ENCODE assay signal across 9 mouse cellular contexts in the genomic region with DNA sequence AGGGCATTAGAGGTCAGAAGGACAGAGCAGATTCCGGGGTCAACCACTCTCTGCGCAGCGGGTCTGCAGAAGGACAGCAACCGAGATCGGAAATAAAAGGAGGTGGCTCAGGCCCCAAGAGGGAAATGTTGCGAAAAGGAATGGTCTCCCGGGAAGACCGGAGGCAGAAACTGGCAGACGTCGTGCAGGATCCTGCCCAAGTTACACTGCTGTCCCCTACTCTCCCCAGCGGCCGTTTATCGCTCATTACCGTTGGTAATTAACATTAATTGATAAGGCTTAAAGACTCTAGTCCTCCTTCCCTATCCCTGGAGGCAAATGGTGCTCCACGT. TPM values are rescaled to one million over a fixed set of nuclear protein-coding genes. Genes with fewer than 3 reads are reported as not detected.
DNase-seq lines count a peak whose midpoint lies in the region; ATAC-seq and TF ChIP-seq lines count a peak whose summit lies in the region.
"Had no signal": no experiment of that assay in that cellular context is flagged by ENCODE, and none has a peak within 500 bp of the region (broad histone marks: within the 10 kb centered on the region; RNA-seq: fewer than 3 reads in every experiment).

No protein-coding gene starts in this region.

- peak overlapping the region; percentile 66 for H3K27ac ChIP-seq in lung, embryonic 16.5 days (ENCODE audit: low read length)
- peak overlapping the region; percentile 72 for H3K27ac ChIP-seq in forebrain, postnatal 0 days (ENCODE audit: low read depth, low read length)

- no peaks in the 10 kb centered on the region for H3K9me3 ChIP-seq in lung, embryonic 16.5 days (ENCODE audit: control insufficient read depth, low read length)
- H3K9me3 ChIP-seq in forebrain, postnatal 0 days (ENCODE audit: low read length) = no peaks in the 10 kb centered on the region

- ATAC-seq in lung, embryonic 16.5 days (ENCODE audit: low read depth) = no peak
- no peak for ATAC-seq in forebrain, postnatal 0 days

- peak; percentile 27 for DNase-seq in embryo, embryonic 10.5 days (ENCODE audit: low spot score)
- no peak for DNase-seq in embryo, embryonic 9.5 days (ENCODE audit: extremely low spot score)
- DNase-seq in lung, postnatal 36 days = no peak
- DNase-seq in forebrain, postnatal 0 days = no peak
- DNase-seq in lung, postnatal 14 days = peak; percentile 7
- no peak for DNase-seq in B cell, adult 2 months
- DNase-seq in spleen, postnatal 36 days (ENCODE audit: low spot score in 2 of 2) = no peak

- peak overlapping the region; percentile 87 for H3K9ac ChIP-seq in lung, embryonic 16.5 days (ENCODE audit: low read length)
- H3K9ac ChIP-seq in forebrain, postnatal 0 days = peak overlapping the region; percentile 72

- WGBS in lung, embryonic 16.5 days = under 1% methylated on average over 15 of the region's 15 CpGs
- 2% methylated on average over 15 of the region's 15 CpGs for WGBS in forebrain, postnatal 0 days

- peaks cover 15% of the 10 kb centered on the region for H3K36me3 ChIP-seq in lung, embryonic 16.5 days (ENCODE audit: control insufficient read depth, insufficient read depth, low read length)
- peaks cover 8% of the 10 kb centered on the region for H3K36me3 ChIP-seq in forebrain, postnatal 0 days (ENCODE audit: insufficient read depth)

- H3K4me3 ChIP-seq in lung, embryonic 16.5 days (ENCODE audit: low read length) = peak overlapping the region; percentile 74
- peak overlapping the region; percentile 60 for H3K4me3 ChIP-seq in forebrain, postnatal 0 days (ENCODE audit: low read depth, low read length)

- peak overlapping the region; percentile 86 for H3K4me2 ChIP-seq in lung, embryonic 16.5 days (ENCODE audit: low read depth, low read length)
- H3K4me2 ChIP-seq in forebrain, postnatal 0 days (ENCODE audit: low read depth) = peak overlapping the region; percentile 64

- H3K27me3 ChIP-seq in lung, embryonic 16.5 days (ENCODE audit: control insufficient read depth, insufficient read depth, low read depth, low read length) = no peaks in the 10 kb centered on the region
- no peaks in the 10 kb centered on the region for H3K27me3 ChIP-seq in forebrain, postnatal 0 days (ENCODE audit: insufficient read depth, low read length)

- H3K4me1 ChIP-seq in lung, embryonic 16.5 days (replicated peaks; ENCODE audit: control insufficient read depth, insufficient read depth, low read length) = peaks cover 13% of the 10 kb centered on the region
- H3K4me1 ChIP-seq in forebrain, postnatal 0 days (ENCODE audit: insufficient read depth) = peaks cover 10% of the 10 kb centered on the region

- no peak for TF ChIP-seq CTCF in forebrain, postnatal 0 days (IDR thresholded peaks at IDR 0.05; ENCODE audit: low read depth)

RNA-seq across cellular contexts. Expression of a gene that starts 0.3 kb away (rescaled TPM):
- polyA plus RNA-seq in lung, embryonic 16.5 days (2015; fragmentation: Nextera tagmentation; extraction: Ambion mirVana) = 464 and 478 TPM in 2 replicates
- total RNA-seq in forebrain, postnatal 0 days (2014; rRNA removed) = 348 and 355 TPM in 2 replicates
- polyA plus RNA-seq in forebrain, postnatal 0 days (2015; fragmentation: Nextera tagmentation; extraction: Ambion mirVana) = 925 and 1,026 TPM in 2 replicates

RNA-seq across cellular contexts. Expression of a gene that starts 10.0 kb away (rescaled TPM):
- 36.7 and 38.4 TPM in 2 replicates for polyA plus RNA-seq in lung, embryonic 16.5 days (2015; fragmentation: Nextera tagmentation; extraction: Ambion mirVana)
- 54.9 and 56.2 TPM in 2 replicates for total RNA-seq in forebrain, postnatal 0 days (2014; rRNA removed)
- polyA plus RNA-seq in forebrain, postnatal 0 days (2015; fragmentation: Nextera tagmentation; extraction: Ambion mirVana) = 29.4 and 35.4 TPM in 2 replicates

RNA-seq across cellular contexts. Expression of a gene that starts 36.6 kb away (rescaled TPM):
- 0.41 and 1.3 TPM in 2 replicates for polyA plus RNA-seq in lung, embryonic 16.5 days (2015; fragmentation: Nextera tagmentation; extraction: Ambion mirVana)
- not detected in 2 replicates for total RNA-seq in forebrain, postnatal 0 days (2014; rRNA removed)
- 0.10 TPM in 1 of 2 replicates, not detected in the other for polyA plus RNA-seq in forebrain, postnatal 0 days (2015; fragmentation: Nextera tagmentation; extraction: Ambion mirVana)
- polyA plus RNA-seq: gonadal fat pad, adult 2 months had no signal

RNA-seq across cellular contexts. Expression of a gene that starts 40.5 kb away (rescaled TPM):
- polyA plus RNA-seq in lung, embryonic 16.5 days (2015; fragmentation: Nextera tagmentation; extraction: Ambion mirVana) = 84.3 and 92.0 TPM in 2 replicates
- total RNA-seq in forebrain, postnatal 0 days (2014; rRNA removed) = 36.5 and 36.7 TPM in 2 replicates
- polyA plus RNA-seq in forebrain, postnatal 0 days (2015; fragmentation: Nextera tagmentation; extraction: Ambion mirVana) = 112 and 120 TPM in 2 replicates

RNA-seq across cellular contexts. Expression of a gene that starts 50.8 kb away (rescaled TPM):
- polyA plus RNA-seq in lung, embryonic 16.5 days (2015; fragmentation: Nextera tagmentation; extraction: Ambion mirVana) = not detected in 2 replicates
- not detected in 2 replicates for total RNA-seq in forebrain, postnatal 0 days (2014; rRNA removed)
- not detected in 2 replicates for polyA plus RNA-seq in forebrain, postnatal 0 days (2015; fragmentation: Nextera tagmentation; extraction: Ambion mirVana)
- polyA plus RNA-seq: gonadal fat pad, adult 2 months had no signal

Comparison
In these comparisons a context has a peak if more than half of its experiments do, and no peak if none do; other contexts are left out.
1. DNase-seq: peak in embryo, embryonic 10.5 days (single experiment) and lung, postnatal 14 days (single experiment); none in embryo, embryonic 9.5 days (single experiment), lung, postnatal 36 days (single experiment), forebrain, postnatal 0 days (single experiment), B cell, adult 2 months (0 of 2) and spleen, postnatal 36 days (0 of 2).